Mouse (Mus musculus): ENCODE results near the gene BC052040. TPM values are rescaled to one million over a fixed set of nuclear protein-coding genes. Genes with fewer than 3 reads are reported as not detected.

The BC052040 gene
- total RNA-seq, 2 experiments from 2014 or later: 6.9 to 7.8 TPM

GRCm38 (mm10) chr2:115737966-115738365 is 156.4 kb downstream of the BC052040 start:
- no peak for DNase-seq (ENCODE audit: low spot score in 2 of 2)
- intact Hi-C loops (cut with DNase I): no loop called here

GRCm38 (mm10) chr2:115742061-115742460 is 160.5 kb downstream of the BC052040 start:
- intact Hi-C loops (cut with DNase I): no loop called here
- DNase-seq (ENCODE audit: low spot score in 2 of 2): no peak

GRCm38 (mm10) chr2:115747639-115748038 is 166.1 kb downstream of the BC052040 start:
- intact Hi-C loops (cut with DNase I): no loop called here
- DNase-seq (ENCODE audit: low spot score in 2 of 2): no peak

- DNase-seq (ENCODE audit: low spot score in 2 of 2): no peak
- intact Hi-C loops (cut with DNase I): no loop called here
These were observed 169.7 kb downstream of the BC052040 start for GRCm38 (mm10) chr2:115751177-115751576.

- DNase-seq (ENCODE audit: low spot score in 2 of 2): no peak
- intact Hi-C loops (cut with DNase I): no loop called here
These were observed 176.2 kb downstream of the BC052040 start for GRCm38 (mm10) chr2:115757685-115758084.

GRCm38 (mm10) chr2:115758542-115758941 is 177.0 kb downstream of the BC052040 start:
- intact Hi-C loops (cut with DNase I): no loop called here
- DNase-seq (ENCODE audit: low spot score in 2 of 2): no peak

GRCm38 (mm10) chr2:115764595-115765305 is 183.2 kb downstream of the BC052040 start:
- intact Hi-C loops (cut with DNase I): no loop called here

GRCm38 (mm10) chr2:115769597-115770305 is 188.2 kb downstream of the BC052040 start:
- DNase-seq (ENCODE audit: low spot score in 2 of 2): peak; percentile 32 to 44
- intact Hi-C loops (cut with DNase I): no loop called here

More at GRCm38 (mm10) chr2:115764595-115765305, 183.2 kb downstream of the BC052040 start:
- DNase-seq (ENCODE audit: low spot score in 2 of 2): no peak

GRCm38 (mm10) chr2:115772709-115773108 is 191.2 kb downstream of the BC052040 start:
- intact Hi-C loops (cut with DNase I): no loop called here
- DNase-seq (ENCODE audit: low spot score in 2 of 2): no peak

GRCm38 (mm10) chr2:115774153-115774908 is 192.8 kb downstream of the BC052040 start:
- no peak for DNase-seq (ENCODE audit: low spot score in 2 of 2)
- intact Hi-C loops (cut with DNase I): no loop called here

GRCm38 (mm10) chr2:115775488-115776217 is 194.1 kb downstream of the BC052040 start:
- no peak for DNase-seq (ENCODE audit: low spot score in 2 of 2)
- intact Hi-C loops (cut with DNase I): no loop called here

GRCm38 (mm10) chr2:115776924-115777860 is 195.7 kb downstream of the BC052040 start:
- intact Hi-C loops (cut with DNase I): no loop called here
- DNase-seq (ENCODE audit: low spot score in 2 of 2): no peak

GRCm38 (mm10) chr2:115780546-115781011 is 199.1 kb downstream of the BC052040 start:
- no peak for DNase-seq (ENCODE audit: low spot score in 2 of 2)
- intact Hi-C loops (cut with DNase I): no loop called here

GRCm38 (mm10) chr2:115785687-115786086 is 204.2 kb downstream of the BC052040 start:
- intact Hi-C loops (cut with DNase I): no loop called here
- DNase-seq (ENCODE audit: low spot score in 2 of 2): no peak

GRCm38 (mm10) chr2:115798839-115799238 is 217.3 kb downstream of the BC052040 start:
- intact Hi-C loops (cut with DNase I): no loop called here
- peak in 1 of 2 experiments; percentile 6 for DNase-seq (ENCODE audit: low spot score in 2 of 2)

- intact Hi-C loops (cut with DNase I): no loop called here
- no peak for DNase-seq (ENCODE audit: low spot score in 2 of 2)
These were observed 226.9 kb downstream of the BC052040 start for GRCm38 (mm10) chr2:115808376-115808775.

- intact Hi-C loops (cut with DNase I): no loop called here
- DNase-seq (ENCODE audit: low spot score in 2 of 2): no peak
These were observed 231.8 kb downstream of the BC052040 start for GRCm38 (mm10) chr2:115813316-115813715.

GRCm38 (mm10) chr2:115813721-115814120 is 232.2 kb downstream of the BC052040 start:
- intact Hi-C loops (cut with DNase I): no loop called here
- no peak for DNase-seq (ENCODE audit: low spot score in 2 of 2)

- intact Hi-C loops (cut with DNase I): no loop called here
- no peak for DNase-seq (ENCODE audit: low spot score in 2 of 2)
These were observed 236.4 kb downstream of the BC052040 start for GRCm38 (mm10) chr2:115817959-115818358.

Data from left cerebral cortex, postnatal 36 days (tissue).